Mouse (Mus musculus): Measurements from ENCODE around the gene Slc30a1.

Gene Slc30a1

DNA sequence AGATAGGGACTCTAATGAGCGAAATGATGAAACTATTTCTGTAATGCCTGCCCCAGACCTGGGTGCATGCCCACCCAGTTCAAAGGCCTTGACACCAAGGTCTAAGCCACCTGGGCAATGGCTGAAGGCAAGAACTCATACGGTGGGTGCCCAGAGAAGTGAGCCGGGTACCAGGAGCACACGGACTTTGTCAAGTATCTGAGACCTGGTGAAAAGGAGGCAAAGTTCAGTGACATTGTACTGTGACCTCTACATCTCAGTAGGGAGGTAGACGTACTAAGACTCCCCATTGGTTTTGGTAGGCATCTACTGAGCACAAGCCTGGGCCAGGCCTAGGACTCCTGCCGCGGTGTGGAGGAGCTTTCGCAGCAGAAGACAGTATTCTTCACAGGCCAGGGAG lies 38.8 kb downstream of the Slc30a1 start:
- DNase-seq (ENCODE audit: low spot score in 2 of 2) = no peak

DNA sequence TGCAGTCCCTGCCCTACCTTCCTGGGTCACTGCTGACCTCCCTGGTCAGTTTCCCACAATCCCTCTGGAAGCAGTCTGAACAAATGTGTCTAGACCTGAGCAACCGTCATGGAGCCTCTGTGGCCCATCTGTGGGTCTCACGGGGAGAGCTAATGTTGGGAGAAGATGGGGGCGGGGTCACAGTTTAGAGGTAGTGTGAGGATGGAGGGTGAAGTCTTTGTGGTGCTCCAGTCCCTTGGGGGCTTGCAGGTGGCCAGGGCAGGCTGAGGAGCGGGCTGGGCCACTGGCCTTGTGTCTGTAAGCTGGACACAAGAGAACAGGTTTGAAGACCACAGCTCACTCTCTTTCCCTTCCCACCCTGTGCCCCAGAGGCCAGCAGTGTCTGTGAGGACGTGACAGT lies 39.2 kb downstream of the Slc30a1 start:
- DNase-seq (ENCODE audit: low spot score in 2 of 2) = no peak

DNA sequence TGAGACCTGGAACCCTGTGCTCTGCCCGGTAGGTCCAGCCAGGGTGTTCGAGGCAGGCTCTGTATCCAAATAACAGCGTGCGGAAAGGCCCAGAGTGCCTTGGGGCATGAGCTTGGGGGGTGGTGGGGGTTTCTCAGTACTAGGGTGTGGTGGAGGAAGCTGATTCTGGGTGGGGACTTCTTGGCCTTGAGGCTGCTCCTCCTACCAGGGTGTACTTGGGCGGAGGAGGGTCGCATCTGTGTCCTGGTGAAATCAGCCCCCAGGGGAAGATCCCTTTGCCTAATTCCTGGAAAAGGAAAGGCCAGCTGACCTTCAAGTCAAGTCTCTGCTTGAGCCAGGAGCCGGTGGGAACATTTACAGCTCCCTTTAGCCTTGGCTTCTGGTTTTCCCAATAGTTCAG lies 39.7 kb downstream of the Slc30a1 start:
- no peak for DNase-seq (ENCODE audit: low spot score in 2 of 2)

DNA sequence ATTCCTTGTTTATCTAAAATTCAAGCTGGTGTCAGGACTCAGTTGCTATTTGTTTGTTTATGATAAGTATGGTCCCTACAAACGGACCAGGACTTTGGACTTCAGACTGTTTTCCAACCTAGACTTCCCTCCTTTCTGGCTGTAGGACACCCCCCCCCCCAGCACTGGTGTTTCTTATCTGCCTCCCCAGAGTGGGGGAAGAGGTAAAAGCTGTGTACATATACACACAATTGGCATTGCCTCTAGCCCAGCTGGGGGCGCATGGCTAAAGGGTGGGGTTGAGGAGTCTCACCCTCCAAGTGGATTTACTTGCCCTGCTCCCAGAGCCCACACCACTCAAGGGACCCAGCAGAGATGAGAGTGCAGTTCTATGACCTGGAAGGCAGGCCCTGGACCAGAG lies 40.3 kb downstream of the Slc30a1 start:
- no peak for DNase-seq (ENCODE audit: low spot score in 2 of 2)

DNA sequence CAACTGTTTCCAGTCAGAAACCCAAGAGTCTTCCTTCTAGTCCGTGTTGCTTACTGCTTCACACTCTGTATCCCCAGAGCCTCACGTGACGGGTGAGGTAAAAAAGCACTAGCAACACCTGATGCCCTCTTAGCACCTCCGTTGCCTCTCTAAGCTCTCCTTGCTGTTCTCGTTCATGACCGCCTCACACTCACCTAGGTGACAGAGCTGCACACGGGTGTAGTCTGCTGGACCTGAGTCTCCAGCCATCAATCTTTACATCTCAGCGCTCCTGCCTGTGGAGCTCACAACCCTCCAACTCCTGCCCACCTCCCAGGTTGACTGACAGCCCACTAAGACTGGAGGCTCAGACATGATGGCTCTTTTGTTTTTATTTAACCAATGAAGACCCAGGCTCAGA lies 41.2 kb downstream of the Slc30a1 start:
- no peak for DNase-seq (ENCODE audit: low spot score in 2 of 2)

DNA sequence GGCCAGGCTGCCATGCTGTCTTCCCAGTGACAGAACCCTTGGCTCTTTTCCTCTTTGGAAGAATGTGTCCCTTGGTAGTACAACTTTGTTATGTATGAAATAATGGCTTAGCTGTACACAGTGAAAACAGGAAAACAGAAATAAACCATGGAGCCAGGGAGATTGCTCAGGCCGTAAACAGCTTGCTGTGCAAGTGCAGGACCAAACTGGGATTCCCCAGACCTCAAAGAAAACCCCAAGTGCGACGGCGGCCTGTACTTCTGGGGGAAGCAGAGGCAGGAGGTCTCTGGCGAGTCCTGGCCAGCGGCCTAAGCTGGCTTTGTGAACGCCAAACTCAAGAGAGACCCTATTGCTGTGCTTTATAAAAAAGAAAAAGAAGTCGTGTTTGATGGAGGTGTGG lies 42.0 kb downstream of the Slc30a1 start:
- DNase-seq (ENCODE audit: low spot score in 2 of 2) = no peak

DNA sequence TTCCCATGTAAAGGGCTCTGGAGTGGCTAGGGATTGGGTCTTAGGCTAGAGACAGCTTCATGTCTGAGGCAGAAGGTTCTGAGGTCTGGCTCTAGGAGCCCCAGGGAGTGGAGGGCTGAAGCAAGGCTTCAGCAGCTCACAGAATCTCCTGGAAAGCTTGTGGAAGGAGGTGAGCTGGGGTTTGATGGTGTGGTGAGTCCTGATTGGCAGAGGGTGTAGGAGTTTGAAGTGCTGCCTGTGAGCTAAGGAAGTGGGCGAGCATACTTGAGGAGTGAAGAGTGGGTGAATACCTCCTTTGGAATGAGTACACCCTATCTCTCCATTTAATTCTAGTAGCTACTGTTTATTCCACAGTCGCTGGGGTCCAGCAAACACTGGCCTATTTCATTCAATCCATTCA lies 44.0 kb downstream of the Slc30a1 start:
- no peak for DNase-seq (ENCODE audit: low spot score in 2 of 2)

DNA sequence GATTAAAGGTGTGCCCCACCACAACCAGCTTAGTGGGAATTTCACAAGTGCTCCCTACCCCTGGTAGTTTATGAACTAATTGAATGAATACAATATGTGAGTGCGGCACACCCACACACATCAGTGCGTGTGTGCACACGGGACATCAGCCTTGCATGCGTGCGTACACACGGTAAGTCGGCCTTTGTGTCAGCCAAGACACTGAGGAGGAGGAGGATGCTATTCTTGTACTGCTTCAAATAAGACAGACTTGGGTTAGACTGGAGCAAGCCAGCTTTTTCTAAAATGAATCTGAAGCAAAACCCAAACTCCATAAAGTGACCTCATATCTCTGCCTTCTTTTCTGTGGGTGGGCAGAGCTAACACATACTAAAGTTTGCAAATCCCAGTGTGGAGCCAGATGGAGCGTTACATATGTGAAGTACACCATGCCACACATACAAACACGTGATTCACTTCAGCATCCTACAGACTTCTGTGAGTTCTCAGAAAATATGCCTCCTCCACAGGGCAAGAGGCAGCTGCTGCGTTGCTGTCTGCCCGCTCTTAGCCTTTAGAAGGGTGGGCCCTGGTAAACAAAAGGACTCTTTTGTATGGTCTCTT lies 46.3 kb downstream of the Slc30a1 start:
- no peak for DNase-seq (ENCODE audit: low spot score in 2 of 2)

DNA sequence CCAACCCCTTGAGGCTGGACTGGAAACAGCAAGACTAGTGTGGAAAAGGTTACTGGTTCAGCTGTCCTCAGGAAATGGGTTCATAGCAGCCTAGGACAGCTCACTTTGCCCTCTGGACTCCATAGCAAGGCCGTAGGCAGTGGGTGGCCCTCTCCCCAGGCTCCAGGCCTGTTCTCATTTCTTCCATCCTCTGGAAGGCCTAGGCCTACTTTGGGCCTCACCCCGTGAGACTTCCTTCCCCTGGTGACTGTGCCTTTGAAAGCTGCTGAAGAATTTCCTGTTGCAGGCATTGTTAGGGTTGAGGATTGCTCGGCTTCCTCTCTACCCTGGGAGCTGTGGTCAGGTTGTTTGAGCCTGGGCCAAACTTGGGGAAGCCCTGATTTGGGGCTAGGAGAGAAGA lies 48.5 kb downstream of the Slc30a1 start:
- DNase-seq (ENCODE audit: low spot score in 2 of 2) = no peak

DNA sequence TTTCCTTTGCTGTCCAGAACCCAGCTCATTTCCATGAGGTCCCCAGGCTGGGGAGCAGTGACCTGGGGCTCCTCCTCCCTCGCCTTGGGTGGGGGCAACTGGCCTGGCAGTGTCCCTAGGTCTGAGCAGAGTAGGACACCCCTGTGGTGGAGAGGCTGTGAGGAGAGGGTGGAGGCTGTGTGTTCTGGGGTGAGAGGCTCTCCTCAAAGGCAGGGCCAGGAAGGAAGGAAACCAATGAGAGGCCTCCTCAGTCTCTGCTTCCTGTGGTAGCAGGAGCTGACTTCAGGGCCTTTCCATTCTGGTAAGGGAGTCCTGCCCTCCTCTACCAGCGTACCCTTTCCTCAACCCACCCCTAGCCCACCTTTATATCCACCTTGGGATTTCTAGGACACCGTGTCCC lies 49.7 kb downstream of the Slc30a1 start:
- no peak for DNase-seq (ENCODE audit: low spot score in 2 of 2)

DNA sequence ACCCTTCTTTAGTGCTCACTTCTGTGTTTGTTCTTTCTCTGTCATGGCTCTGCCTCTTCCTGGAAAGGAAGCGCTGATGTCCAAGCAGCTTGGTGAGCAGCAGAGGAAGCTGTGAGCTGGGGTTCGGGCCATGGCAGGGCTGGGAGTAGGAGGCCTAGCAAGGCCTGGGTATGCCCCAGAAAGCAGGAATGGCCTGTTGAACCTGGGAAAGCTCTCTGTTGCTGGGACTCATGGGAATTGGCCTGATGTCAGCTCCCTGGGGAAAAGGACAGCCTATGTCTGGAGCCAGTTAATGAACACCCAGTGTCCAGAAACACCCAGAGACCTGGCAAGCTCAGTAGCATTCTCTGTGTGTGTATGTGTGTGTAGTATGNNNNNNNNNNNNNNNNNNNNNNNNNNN lies 50.3 kb downstream of the Slc30a1 start:
- no peak for DNase-seq (ENCODE audit: low spot score in 2 of 2)

DNA sequence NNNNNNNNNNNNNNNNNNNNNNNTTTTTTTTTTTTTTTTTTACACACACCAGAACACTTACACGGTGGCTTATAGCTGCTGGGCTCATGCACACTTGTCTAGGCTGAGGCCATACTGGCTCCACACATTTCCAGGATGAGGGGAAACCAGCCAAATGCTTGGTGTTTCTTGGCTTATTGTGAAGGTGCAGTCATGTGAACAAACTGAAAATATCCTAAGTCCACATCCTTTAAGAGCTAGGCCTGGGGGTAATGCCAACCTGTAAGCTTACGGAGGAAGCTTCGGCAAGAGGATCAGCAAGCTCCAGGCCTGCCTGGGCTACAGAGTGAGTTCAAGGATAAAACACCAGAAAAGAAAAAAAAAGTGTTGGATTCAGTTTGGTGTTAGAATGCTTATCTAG lies 50.8 kb downstream of the Slc30a1 start:
- no peak for DNase-seq (ENCODE audit: low spot score in 2 of 2)

DNA sequence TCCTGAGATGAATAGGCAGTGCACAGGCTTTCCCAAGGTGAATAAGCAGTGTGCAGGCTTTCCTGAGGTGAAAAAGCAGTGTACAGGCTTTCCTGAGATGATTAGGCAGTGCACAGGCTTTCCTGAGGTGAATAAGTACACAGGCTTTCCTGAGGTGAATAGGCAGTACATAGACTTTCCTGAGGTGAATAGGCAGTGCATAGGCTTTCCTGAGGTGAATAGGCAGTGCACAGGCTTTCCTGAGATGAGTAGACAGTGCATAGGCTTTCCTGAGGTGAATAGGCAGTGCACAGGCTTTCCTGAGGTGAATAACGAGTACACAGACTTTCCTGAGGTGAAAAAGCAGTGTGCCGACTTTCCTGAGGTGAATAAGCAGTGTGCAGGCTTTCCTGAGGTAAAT lies 54.4 kb downstream of the Slc30a1 start:
- DNase-seq (ENCODE audit: low spot score in 2 of 2) = no peak
